Mouse (Mus musculus): ENCODE data around the gene Chaf1b. TPM values are rescaled to one million over a fixed set of nuclear protein-coding genes. Genes with fewer than 3 reads are reported as not detected.

The Chaf1b gene
- polyA plus RNA-seq (2012; rRNA removed): 4.7 and 8.5 TPM in 2 replicates

DNA sequence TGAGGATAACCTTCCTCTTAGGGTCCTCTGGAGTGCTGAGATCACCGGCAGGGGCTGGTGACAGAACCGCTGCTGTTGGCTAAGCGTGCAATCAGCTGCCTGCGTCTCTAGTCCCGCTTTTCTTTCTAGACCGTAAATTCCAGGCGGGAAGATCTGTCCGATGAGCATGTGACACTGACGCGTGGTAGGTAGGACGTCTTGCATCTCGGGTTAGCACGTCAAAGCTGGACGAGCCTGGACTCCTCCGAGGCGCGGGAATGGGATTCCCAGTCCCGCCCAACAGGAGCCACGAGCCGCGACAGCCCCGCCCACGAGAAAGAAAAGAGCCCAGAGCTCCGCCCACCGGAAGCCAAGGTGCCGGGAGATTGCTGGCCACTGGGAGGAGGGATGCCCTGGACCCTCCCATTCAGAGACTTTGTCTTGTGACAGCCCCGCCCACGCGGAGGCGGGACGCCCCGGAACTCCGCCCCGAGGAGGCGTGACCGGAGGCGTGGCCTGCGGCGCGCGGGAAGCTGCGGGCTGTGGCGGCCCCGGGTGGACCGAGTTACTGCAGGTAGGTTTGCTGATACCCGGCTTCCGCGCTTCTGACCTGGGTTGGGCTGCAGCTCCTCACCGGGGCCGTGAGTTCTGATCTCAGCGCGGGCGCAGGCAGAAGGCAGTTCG lies at the start of gene Chaf1b:
Gene Chaf1b, plus strand, starts transcription at position 479 of the 663 bp plus-strand sequence.

Other genes starting within 250 kb of the Chaf1b start
- 27.0 and 38.5 TPM in 2 replicates for gene Cbr3, start 200.7 kb upstream of the Chaf1b start, polyA plus RNA-seq (2012; rRNA removed)
- gene Dop1b, start 172.0 kb upstream of the Chaf1b start, polyA plus RNA-seq (2012; rRNA removed): 44.6 and 55.6 TPM in 2 replicates
- gene Morc3, start 51.8 kb upstream of the Chaf1b start, polyA plus RNA-seq (2012; rRNA removed): 6.0 and 6.2 TPM in 2 replicates
- 0.23 TPM in 1 of 2 replicates, not detected in the other for gene Cldn14, start 124.9 kb downstream of the Chaf1b start, polyA plus RNA-seq (2012; rRNA removed)
- 0.05 TPM in 2 replicates for gene Sim2, start 201.0 kb downstream of the Chaf1b start, polyA plus RNA-seq (2012; rRNA removed)

Data from ovary, adult 2 months (tissue).